Comparison of ENCODE assay signal across 9 mouse cellular contexts in genomic region chr8:110761185-110761584, GRCm38 (mm10). TPM values are rescaled to one million over a fixed set of nuclear protein-coding genes. Genes with fewer than 3 reads are reported as not detected.
DNase-seq lines count a peak whose midpoint lies in the region; ATAC-seq lines count a peak whose summit lies in the region.
"Had no signal": no experiment of that assay in that cellular context is flagged by ENCODE, and none has a peak within 500 bp of the region (broad histone marks: within the 10 kb centered on the region; RNA-seq: fewer than 3 reads in every experiment).

No protein-coding gene starts in this region.

- ATAC-seq in frontal cortex, adult (ENCODE audit: low TSS enrichment) = peak; percentile 64
- peak; percentile 74; the same call in 1 of the 2 replicates for ATAC-seq in lung, embryonic 15.5 days (ENCODE audit: borderline replicate concordance, extremely low read depth, low FRiP score, low TSS enrichment)
- ATAC-seq: forebrain, postnatal 0 days had no signal

- DNase-seq in frontal cortex, postnatal 36 days (ENCODE audit: low spot score in 2 of 2) = no peak
- DNase-seq in adrenal gland, adult 2 months = peak; percentile 70
- DNase-seq in heart, postnatal 4 days = peak; percentile 80
- DNase-seq in urinary bladder, adult 2 months (ENCODE audit: low spot score) = no peak
- no peak for DNase-seq in cerebellum, adult 9-10 months
- no peak for DNase-seq in forebrain, embryonic 10.5 days (ENCODE audit: extremely low spot score, low spot score)
- DNase-seq: forebrain, postnatal 0 days had no signal

- peak overlapping the region; percentile 60; the same call in 1 of the 2 replicates for H3K27ac ChIP-seq in lung, embryonic 15.5 days
- no peak overlapping the region for H3K27ac ChIP-seq in forebrain, embryonic 10.5 days

- no peaks in the 10 kb centered on the region for H3K36me3 ChIP-seq in lung, embryonic 15.5 days
- no peaks in the 10 kb centered on the region for H3K36me3 ChIP-seq in forebrain, embryonic 10.5 days (replicated peaks)

- peaks cover 17% of the 10 kb centered on the region for H3K4me1 ChIP-seq in lung, embryonic 15.5 days
- 0 out of 2 replicates have a peak, but pooled peaks cover 4% of the 10 kb centered on the region for H3K4me1 ChIP-seq in forebrain, embryonic 10.5 days

- H3K27me3 ChIP-seq in lung, embryonic 15.5 days = no peaks in the 10 kb centered on the region
- H3K27me3 ChIP-seq in forebrain, embryonic 10.5 days (ENCODE audit: poor library complexity, severe bottlenecking) = no peaks in the 10 kb centered on the region

- 32% methylated on average over 5 of the region's 5 CpGs for WGBS in lung, embryonic 15.5 days
- 68% methylated on average over 5 of the region's 5 CpGs for WGBS in forebrain, embryonic 10.5 days

- no peak overlapping the region for H3K4me2 ChIP-seq in lung, embryonic 15.5 days

- H3K4me3 ChIP-seq in lung, embryonic 15.5 days = no peak overlapping the region
- no peak overlapping the region for H3K4me3 ChIP-seq in forebrain, embryonic 10.5 days

- no peaks in the 10 kb centered on the region for H3K9me3 ChIP-seq in lung, embryonic 15.5 days
- no peaks in the 10 kb centered on the region for H3K9me3 ChIP-seq in forebrain, embryonic 10.5 days

- H3K9ac ChIP-seq in lung, embryonic 15.5 days = no peak overlapping the region
- H3K9ac ChIP-seq: forebrain, postnatal 0 days had no signal

RNA-seq across cellular contexts. Expression of gene Mtss1l, which starts 39.9 kb away (rescaled TPM):
- total RNA-seq in adrenal gland, adult 2 months (2021) = 10 to 100 TPM; 20.2 to 20.6 TPM
- 64.0 and 71.3 TPM in 2 replicates for polyA plus RNA-seq in adrenal gland, adult 2 months (2012; rRNA removed)
- 10 to 100 TPM; 50.6 to 61.0 TPM for total RNA-seq in heart, postnatal 4 days (2021)
- 23.0 and 27.9 TPM in 2 replicates for polyA plus RNA-seq in lung, embryonic 15.5 days (2015; fragmentation: Nextera tagmentation; extraction: Ambion mirVana)
- polyA plus RNA-seq in urinary bladder, adult 2 months (2012; rRNA removed) = 28.7 and 47.5 TPM in 2 replicates
- polyA plus RNA-seq in forebrain, embryonic 10.5 days (2016; fragmentation: Nextera tagmentation; extraction: Ambion mirVana) = 5.4 and 5.6 TPM in 2 replicates

RNA-seq across cellular contexts. Expression of gene Il34, which starts 44.5 kb away (rescaled TPM):
- 10 to 100 TPM; 42.8 to 63.0 TPM for total RNA-seq in adrenal gland, adult 2 months (2021)
- 115 and 187 TPM in 2 replicates for polyA plus RNA-seq in adrenal gland, adult 2 months (2012; rRNA removed)
- total RNA-seq in heart, postnatal 4 days (2021) = 1 to 10 TPM; 1.2 to 2.3 TPM
- polyA plus RNA-seq in lung, embryonic 15.5 days (2015; fragmentation: Nextera tagmentation; extraction: Ambion mirVana) = 4.1 and 4.5 TPM in 2 replicates
- 11.3 and 13.4 TPM in 2 replicates for polyA plus RNA-seq in urinary bladder, adult 2 months (2012; rRNA removed)
- polyA plus RNA-seq in forebrain, embryonic 10.5 days (2016; fragmentation: Nextera tagmentation; extraction: Ambion mirVana) = 0.24 and 0.25 TPM in 2 replicates

Comparison
In these comparisons a context has a peak if more than half of its experiments do, and no peak if none do; other contexts are left out.
1. DNase-seq: peak in adrenal gland, adult 2 months (single experiment) and heart, postnatal 4 days (single experiment); none in frontal cortex, postnatal 36 days (0 of 2), urinary bladder, adult 2 months (single experiment), cerebellum, adult 9-10 months (single experiment) and forebrain, embryonic 10.5 days (single experiment).